Mouse (Mus musculus): ENCODE results near the gene Ackr3. TPM values are rescaled to one million over a fixed set of nuclear protein-coding genes. Genes with fewer than 3 reads are reported as not detected.
A peak's percentile ranks its signal among the peaks of the same experiment; 100 is the strongest.

The Ackr3 gene
- total and polyA plus RNA-seq, 3 experiments, result 13.1 to 34.4 (median 23.1) TPM

- in situ Hi-C loops (cut with MboI; ENCODE audit: low pct_ligation_motif_present, low pct_unique_long_range_greater_than_20kb, low sequenced_read_pairs) (loop anchor here (5.0 to 10.0 kb wide), 3 partner anchors 36 to 393 kb away; no protein-coding TSS in a partner anchor), dilution Hi-C loops (cut with MboI; ENCODE audit: extremely low pct_ligation_motif_present, extremely low pct_unique_long_range_greater_than_20kb, low sequenced_read_pairs) (no loop called here)
- Histone ChIP-seq H3K36me3 (replicated peaks in 1 of 2; ENCODE audit: control insufficient read depth in 1 of 2, insufficient read depth in 1 of 2, low read length in 1 of 2) (peaks cover 0 to 2% of the 10 kb centered on the region in 2 experiments), H3K27ac (ENCODE audit: insufficient read depth, low read depth) (no peak overlapping the region), H3K4me1 (ENCODE audit: control insufficient read depth in 1 of 2, insufficient read depth in 2 of 2) (peaks cover 8 to 39% of the 10 kb centered on the region in 2 experiments; a peak in 3 of 4 replicates), H3K9ac (ENCODE audit: insufficient read depth, low read depth) (no peak overlapping the region), H3K9me3 (replicated peaks; ENCODE audit: low read length) (no peaks in the 10 kb centered on the region), H3K79me2 (replicated peaks; ENCODE audit: control insufficient read depth, extremely low read depth, insufficient read depth, poor library complexity, severe bottlenecking) (peaks cover 17% of the 10 kb centered on the region), H3K4me3 (replicated peaks in 1 of 3; ENCODE audit: low read depth in 2 of 3, low read length in 2 of 3, poor library complexity in 1 of 3) (no peak overlapping the region), H3K27me3 (replicated peaks) (no peaks in the 10 kb centered on the region), H3K4me2 (ENCODE audit: insufficient read depth, low read depth, poor library complexity, severe bottlenecking) (no peak overlapping the region)
- TF ChIP-seq E2F4 (IDR thresholded peaks at IDR 0.05; ENCODE audit: insufficient replicate concordance, low read depth, low read length) (no peak), ZC3H11A (IDR thresholded peaks at IDR 0.05; ENCODE audit: low read depth, low read length) (no peak), ZKSCAN1 (IDR thresholded peaks at IDR 0.05; ENCODE audit: borderline replicate concordance, low read depth, low read length) (no peak), CTCF (conservative IDR thresholded peaks at IDR 0.05 in 1 of 2, IDR thresholded peaks at IDR 0.05 in 1 of 2; ENCODE audit: low read depth in 2 of 2, low read length in 2 of 2) (no peak), HCFC1 (IDR thresholded peaks at IDR 0.05; ENCODE audit: low read depth, low read length) (no peak), MEF2A (IDR thresholded peaks at IDR 0.05; ENCODE audit: borderline replicate concordance, low read depth, low read length) (no peak), NRF1 (IDR thresholded peaks at IDR 0.05; ENCODE audit: low read depth, low read length) (no peak), EP300 (IDR thresholded peaks at IDR 0.05; ENCODE audit: low read length) (no peak), POLR2AphosphoS2 (IDR thresholded peaks at IDR 0.05; ENCODE audit: low read depth, low read length) (no peak), MAZ (IDR thresholded peaks at IDR 0.05; ENCODE audit: low read depth, low read length) (no peak), USF2 (conservative IDR thresholded peaks at IDR 0.05; ENCODE audit: low read depth, low read length) (no peak), PAX5 (IDR thresholded peaks at IDR 0.05; ENCODE audit: low read length) (no peak), ZNF384 (IDR thresholded peaks at IDR 0.05; ENCODE audit: low read depth, low read length) (no peak), MAFK (IDR thresholded peaks at IDR 0.05; ENCODE audit: insufficient replicate concordance, low read length) (no peak), SIN3A (IDR thresholded peaks at IDR 0.05; ENCODE audit: low read length) (no peak), POLR2A (IDR thresholded peaks at IDR 0.05; ENCODE audit: low read depth, low read length) (no peak), ELF1 (IDR thresholded peaks at IDR 0.05; ENCODE audit: low read depth, low read length) (no peak), ETS1 (conservative IDR thresholded peaks at IDR 0.05; ENCODE audit: low read depth, low read length) (no peak), GABPA (IDR thresholded peaks at IDR 0.05; ENCODE audit: insufficient replicate concordance, low read depth, low read length) (no peak)
- no peak for DNase-seq (ENCODE audit: extremely low read depth)
These were observed 2.1 kb upstream of the Ackr3 start for GRCm38 (mm10) chr1:90201655-90202054.

GRCm38 (mm10) chr1:90202207-90202978, 1.4 kb upstream of the Ackr3 start:
- Histone ChIP-seq H3K27me3 (replicated peaks) (no peaks in the 10 kb centered on the region), H3K9me3 (replicated peaks; ENCODE audit: low read length) (no peaks in the 10 kb centered on the region)
- dilution Hi-C loops (cut with MboI; ENCODE audit: extremely low pct_ligation_motif_present, extremely low pct_unique_long_range_greater_than_20kb, low sequenced_read_pairs), result no loop called here

More at GRCm38 (mm10) chr1:90202207-90202978, 1.4 kb upstream of the Ackr3 start:
- H3K27ac ChIP-seq (ENCODE audit: insufficient read depth, low read depth), result no peak overlapping the region
- H3K4me1 ChIP-seq (ENCODE audit: control insufficient read depth in 1 of 2, insufficient read depth in 2 of 2), result peaks cover 11 to 46% of the 10 kb centered on the region in 2 experiments; a peak in 3 of 4 replicates
- in situ Hi-C loops (cut with MboI; ENCODE audit: low pct_ligation_motif_present, low pct_unique_long_range_greater_than_20kb, low sequenced_read_pairs), result loop anchor here (5.0 to 10.0 kb wide), 3 partner anchors 35 to 392 kb away; no protein-coding TSS in a partner anchor
- peaks cover 0 to 7% of the 10 kb centered on the region in 2 experiments for H3K36me3 ChIP-seq (replicated peaks in 1 of 2; ENCODE audit: control insufficient read depth in 1 of 2, insufficient read depth in 1 of 2, low read length in 1 of 2)
- peaks cover 25% of the 10 kb centered on the region for H3K79me2 ChIP-seq (replicated peaks; ENCODE audit: control insufficient read depth, extremely low read depth, insufficient read depth, poor library complexity, severe bottlenecking)
- DNase-seq (ENCODE audit: extremely low read depth), result peak; percentile 94
- peak overlapping the region in 1 of 3 experiments; percentile 82 for H3K4me3 ChIP-seq (replicated peaks in 1 of 3; ENCODE audit: low read depth in 2 of 3, low read length in 2 of 3, poor library complexity in 1 of 3)
- TF ChIP-seq MAZ (IDR thresholded peaks at IDR 0.05; ENCODE audit: low read depth, low read length) (peak; percentile 38; the same call in 1 of the 2 replicates), TCF12 (IDR thresholded peaks at IDR 0.05; ENCODE audit: low read depth, low read length) (peak; percentile 61), ETS1 (conservative IDR thresholded peaks at IDR 0.05; ENCODE audit: low read depth, low read length) (peak; percentile 34; the same call in 1 of the 2 replicates), BHLHE40 (IDR thresholded peaks at IDR 0.05; ENCODE audit: low read depth, low read length) (peak; percentile 60), HCFC1 (IDR thresholded peaks at IDR 0.05; ENCODE audit: low read depth, low read length) (no peak), IRF4 (IDR thresholded peaks at IDR 0.05; ENCODE audit: low read depth, low read length) (no peak), SIN3A (IDR thresholded peaks at IDR 0.05; ENCODE audit: low read length) (no peak), MAFK (IDR thresholded peaks at IDR 0.05; ENCODE audit: insufficient replicate concordance, low read length) (0 out of 2 replicates have a peak, but pooled peaks have one; percentile 25), MEF2A (IDR thresholded peaks at IDR 0.05; ENCODE audit: borderline replicate concordance, low read depth, low read length) (peak; percentile 64; the same call in 1 of the 2 replicates), NRF1 (IDR thresholded peaks at IDR 0.05; ENCODE audit: low read depth, low read length) (peak; percentile 67), MXI1 (IDR thresholded peaks at IDR 0.05; ENCODE audit: low read depth, low read length) (no peak; the same call in 1 of the 2 replicates)
- H3K4me2 ChIP-seq (ENCODE audit: insufficient read depth, low read depth, poor library complexity, severe bottlenecking), result no peak overlapping the region
- no peak overlapping the region for H3K9ac ChIP-seq (ENCODE audit: insufficient read depth, low read depth)

All from CH12.LX (cell line).